Mouse (Mus musculus): ENCODE data around the gene Sult1d1.
"Not testable (repeated sequence)": the region's sequence is repeated elsewhere in the genome, so short reads cannot be mapped to it uniquely, and the experiment has no call there.

The Sult1d1 gene

GRCm38 (mm10) chr5:87568845-87569244 lies at the start of gene Sult1d1:
Gene Sult1d1 (minus strand): TSS chr5:87569027.
- no peak for DNase-seq (ENCODE audit: inconsistent ontology term)

GRCm38 (mm10) chr5:87615128-87615390 lies 46.2 kb upstream of the Sult1d1 start:
- no peak for DNase-seq (ENCODE audit: inconsistent ontology term)

GRCm38 (mm10) chr5:87614364-87615127 lies 45.7 kb upstream of the Sult1d1 start:
- no peak for DNase-seq (ENCODE audit: inconsistent ontology term)

GRCm38 (mm10) chr5:87601018-87601417 lies 32.2 kb upstream of the Sult1d1 start:
- DNase-seq (ENCODE audit: inconsistent ontology term): no peak

GRCm38 (mm10) chr5:87597891-87598290 lies 29.1 kb upstream of the Sult1d1 start:
- DNase-seq (ENCODE audit: inconsistent ontology term): no peak

- DNase-seq (ENCODE audit: inconsistent ontology term): no peak
Observed at GRCm38 (mm10) chr5:87591494-87591893, 22.7 kb upstream of the Sult1d1 start, which contains the start of gene Sult1e1. Gene Sult1e1 (minus strand): TSS chr5:87591594.

GRCm38 (mm10) chr5:87589916-87590315 lies 21.1 kb upstream of the Sult1d1 start:
- DNase-seq (ENCODE audit: inconsistent ontology term): no peak

GRCm38 (mm10) chr5:87580389-87580788 lies 11.6 kb upstream of the Sult1d1 start:
- no peak for DNase-seq (ENCODE audit: inconsistent ontology term)

GRCm38 (mm10) chr5:87574174-87574573 lies 5.3 kb upstream of the Sult1d1 start:
- DNase-seq (ENCODE audit: inconsistent ontology term): no peak

GRCm38 (mm10) chr5:87573490-87573889 lies 4.7 kb upstream of the Sult1d1 start:
- no peak for DNase-seq (ENCODE audit: inconsistent ontology term)

GRCm38 (mm10) chr5:87572781-87573180 lies 4.0 kb upstream of the Sult1d1 start:
- DNase-seq (ENCODE audit: inconsistent ontology term): no peak

- DNase-seq (ENCODE audit: inconsistent ontology term): no peak
Observed at GRCm38 (mm10) chr5:87567306-87567705, 1.5 kb downstream of the Sult1d1 start.

- DNase-seq (ENCODE audit: inconsistent ontology term): no peak
Observed at GRCm38 (mm10) chr5:87562966-87563365, 5.9 kb downstream of the Sult1d1 start.

- DNase-seq (ENCODE audit: inconsistent ontology term): peak; percentile 15
Observed at GRCm38 (mm10) chr5:87562526-87562925, 6.3 kb downstream of the Sult1d1 start.

- DNase-seq (ENCODE audit: inconsistent ontology term): no peak
Observed at GRCm38 (mm10) chr5:87560145-87560544, 8.7 kb downstream of the Sult1d1 start.

- no peak for DNase-seq (ENCODE audit: inconsistent ontology term)
Observed at GRCm38 (mm10) chr5:87550935-87551334, 17.9 kb downstream of the Sult1d1 start.

GRCm38 (mm10) chr5:87538111-87538510 lies 30.7 kb downstream of the Sult1d1 start, which contains the start of gene Sult1b1:
Gene Sult1b1 (minus strand): TSS chr5:87538195.
- DNase-seq (ENCODE audit: inconsistent ontology term): no peak

GRCm38 (mm10) chr5:87535994-87536644 lies 32.7 kb downstream of the Sult1d1 start:
- peak; percentile 18 for DNase-seq (ENCODE audit: inconsistent ontology term)

GRCm38 (mm10) chr5:87532288-87532687 lies 36.5 kb downstream of the Sult1d1 start:
- DNase-seq (ENCODE audit: inconsistent ontology term): no peak

- not testable (repeated sequence) for DNase-seq (ENCODE audit: inconsistent ontology term)
Observed at GRCm38 (mm10) chr5:87523561-87523960, 45.3 kb downstream of the Sult1d1 start.

- no peak for DNase-seq (ENCODE audit: inconsistent ontology term)
Observed at GRCm38 (mm10) chr5:87505776-87506458, 62.9 kb downstream of the Sult1d1 start.

Data from Muller cell, postnatal 12 days (primary cell).